Mouse (Mus musculus) neural tube, embryonic 13.5 days (tissue): ENCODE measurements around the gene Skp2. TPM values are rescaled to one million over a fixed set of nuclear protein-coding genes. Genes with fewer than 3 reads are reported as not detected.
"Not testable (repeated sequence)": the region's sequence is repeated elsewhere in the genome, so short reads cannot be mapped to it uniquely, and the experiment has no call there.

Experiments used
- ATAC-seq: fragments of 200-750 bp; cut with Nextera tagmentation; 2 replicates; pipeline ENCODE4 v1.8.0; 2017; ENCODE audit warnings: low read depth, mild to moderate bottlenecking, moderate TSS enrichment, moderate library complexity
- H3K27ac ChIP-seq: fragments of 300-500 bp; sonication (generic); replicated peaks from 2 replicates; pipeline ENCODE4 v1.5.1; 2015; ENCODE audit warnings: moderate library complexity, mild to moderate bottlenecking, inconsistent platforms
- H3K27me3 ChIP-seq: fragments of 300-500 bp; sonication (generic); 2 replicates; pipeline ENCODE4 v1.6.1; 2015; ENCODE audit warnings: mild to moderate bottlenecking, inconsistent platforms
- H3K36me3 ChIP-seq: fragments of 300-500 bp; sonication (generic); 2 replicates; pipeline ENCODE4 v1.6.1; 2015; ENCODE audit warnings: mild to moderate bottlenecking, inconsistent platforms
- H3K4me1 ChIP-seq: fragments of 300-500 bp; sonication (generic); replicated peaks from 2 replicates; pipeline ENCODE4 v1.6.1; 2015; ENCODE audit warnings: inconsistent platforms
- H3K4me2 ChIP-seq: fragments of 300-500 bp; sonication (generic); 2 replicates; pipeline ENCODE4 v1.6.1; 2015; ENCODE audit warnings: inconsistent platforms, mild to moderate bottlenecking, moderate library complexity
- H3K4me3 ChIP-seq: fragments of 300-500 bp; sonication (generic); 2 replicates; pipeline ENCODE4 v1.5.1; 2015; ENCODE audit warnings: mild to moderate bottlenecking, inconsistent platforms
- H3K9ac ChIP-seq: fragments of 300-500 bp; sonication (generic); 2 replicates; pipeline ENCODE4 v1.6.1; 2015; ENCODE audit warnings: moderate library complexity, mild to moderate bottlenecking, inconsistent platforms
- H3K9me3 ChIP-seq: fragments of 300-500 bp; sonication (generic); 2 replicates; pipeline ENCODE4 v1.6.1; 2016; ENCODE audit warnings: inconsistent platforms
- WGBS: fragments of 180-500 bp; shearing (Covaris S2); methylation state at CpG from one replicate; pipeline ENCODE4 v1.1.7; 2015; 5-methylcytosine and 5-hydroxymethylcytosine counted together
- polyA plus RNA-seq: library from polyadenylated mRNA; unstranded; fragments of >200 nt; fragmentation: Nextera tagmentation; extraction: Ambion mirVana; gene quantifications from 2 replicates; pipeline ENCODE4 v1.2.1, GENCODE M21; 2015

Skp2 gene
- polyA plus RNA-seq = 22.4 and 25.7 TPM in 2 replicates

DNA sequence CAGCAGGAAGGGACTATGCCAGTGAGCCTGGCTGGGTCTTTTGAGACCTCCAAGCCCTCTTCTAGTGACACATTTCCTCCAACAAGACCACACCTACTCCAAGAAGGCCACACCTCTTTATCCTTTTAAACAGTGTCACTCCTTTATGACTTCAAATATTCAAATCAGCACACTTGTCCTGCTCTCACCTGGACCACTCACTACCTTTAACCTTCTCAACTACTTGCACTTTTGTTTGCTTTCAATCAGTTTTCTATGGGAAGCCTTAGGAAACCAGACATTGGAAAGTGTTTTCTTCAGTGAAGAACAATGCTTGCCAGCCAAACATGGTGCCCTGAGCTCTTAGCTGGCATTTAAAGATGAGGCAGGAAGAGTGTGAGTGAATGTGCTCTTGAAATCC is at the start of gene Skp2:
Gene Skp2, minus strand, starts transcription at position 101 of the 400 bp plus-strand sequence.
- Histone ChIP-seq H3K4me1 (no peaks in the 10 kb centered on the region), H3K4me2 (no peak within 1 kb of the TSS), H3K4me3 (no peak within 1 kb of the TSS), H3K36me3 (peaks cover 60% of the 10 kb centered on the region), H3K9ac (no peak within 1 kb of the TSS), H3K9me3 (no peaks in the 10 kb centered on the region), H3K27ac (no peak within 1 kb of the TSS), H3K27me3 (no peaks in the 10 kb centered on the region)
- no peak for ATAC-seq

DNA sequence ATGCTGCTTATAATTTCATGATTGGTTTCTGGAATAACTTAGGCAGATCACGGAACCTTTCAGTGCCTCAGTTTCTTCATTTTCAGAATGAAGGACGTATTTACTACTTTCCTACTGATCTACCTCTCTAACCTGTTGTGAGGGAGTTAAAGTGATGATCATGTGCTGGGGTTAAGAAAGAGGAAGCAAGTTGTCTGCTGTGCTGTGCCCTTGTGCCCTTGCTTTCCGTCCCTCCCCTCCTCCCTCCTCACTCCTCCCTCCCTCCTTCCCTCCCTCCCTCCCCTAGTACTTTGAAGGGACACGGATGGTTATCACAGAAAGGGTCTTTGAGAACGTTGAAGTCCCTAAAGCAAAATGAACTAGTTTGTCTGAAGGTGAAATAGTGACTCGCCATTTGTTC is 43.2 kb upstream of the Skp2 start:
- no peak overlapping the region for H3K27ac ChIP-seq
- no peak overlapping the region for H3K4me3 ChIP-seq
- no peaks in the 10 kb centered on the region for H3K9me3 ChIP-seq
- WGBS = 57% methylated on average over 6 of the region's 6 CpGs
- H3K27me3 ChIP-seq = no peaks in the 10 kb centered on the region
- H3K9ac ChIP-seq = no peak overlapping the region
- no peaks in the 10 kb centered on the region for H3K4me1 ChIP-seq
- no peak for ATAC-seq
- H3K4me2 ChIP-seq = no peak overlapping the region
- H3K36me3 ChIP-seq = peaks cover 24% of the 10 kb centered on the region

DNA sequence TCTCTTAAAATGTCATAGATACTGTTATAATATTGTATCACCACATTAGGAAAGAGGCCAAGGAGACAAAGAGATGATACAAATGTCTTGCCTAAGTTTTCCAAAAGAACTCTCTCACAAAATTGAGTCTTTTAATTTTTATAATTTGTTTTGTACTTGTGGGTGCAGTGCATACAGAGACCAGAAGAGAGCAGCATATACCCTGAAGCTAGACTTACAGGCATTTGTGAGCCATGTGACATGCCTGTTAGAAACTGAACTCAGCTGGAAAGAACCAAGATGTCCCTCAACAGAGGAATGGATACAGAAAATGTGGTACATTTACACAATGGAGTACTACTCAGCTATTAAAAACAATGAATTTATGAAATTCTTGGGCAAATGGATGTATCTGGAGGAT is 37.5 kb upstream of the Skp2 start:
- peaks cover 55% of the 10 kb centered on the region for H3K36me3 ChIP-seq
- H3K27ac ChIP-seq, H3K27me3 ChIP-seq, H3K9me3 ChIP-seq, H3K9ac ChIP-seq, ATAC-seq, H3K4me3 ChIP-seq, H3K4me1 ChIP-seq, H3K4me2 ChIP-seq: not testable (repeated sequence)

DNA sequence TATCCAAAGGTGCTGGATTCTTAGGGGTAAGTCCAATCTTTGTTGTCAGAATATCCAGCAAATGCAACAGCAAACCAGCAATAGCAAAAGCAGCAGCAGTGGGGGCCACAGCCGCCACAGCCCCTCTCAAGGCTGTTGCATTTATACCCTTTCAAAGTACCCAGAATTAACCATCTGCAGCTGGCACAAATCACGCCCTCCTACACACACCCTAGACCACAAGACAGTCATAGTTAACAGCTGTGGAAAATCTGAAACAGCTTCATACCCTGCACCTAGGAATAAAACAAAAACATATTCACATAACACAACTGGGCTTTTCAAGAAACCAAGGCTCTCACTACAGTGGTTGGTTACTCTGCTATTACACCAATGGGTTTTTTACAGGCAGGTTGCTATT is 34.6 kb upstream of the Skp2 start:
- 93% methylated on average over 2 of the region's 2 CpGs for WGBS
- H3K27me3 ChIP-seq = no peaks in the 10 kb centered on the region
- H3K36me3 ChIP-seq = peaks cover 54% of the 10 kb centered on the region

DNA sequence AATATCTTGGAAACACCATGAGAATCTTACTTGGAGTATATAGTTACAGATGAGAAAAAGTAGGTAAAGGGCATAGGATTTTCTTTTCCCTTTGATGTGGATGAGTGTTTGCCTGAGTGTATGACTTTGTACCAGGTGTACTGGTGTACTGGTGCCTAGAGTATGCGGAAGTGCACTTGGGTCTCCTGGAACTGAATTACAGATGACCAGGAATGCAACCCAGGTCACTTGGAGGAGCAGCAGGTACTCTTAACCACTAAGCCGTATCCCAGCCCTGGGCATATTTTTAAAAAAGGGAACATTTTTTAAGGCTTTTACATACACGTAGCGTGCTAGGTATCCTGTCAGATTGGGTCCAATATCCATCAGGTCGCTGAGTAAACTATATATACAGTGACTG is 28.8 kb upstream of the Skp2 start:
- WGBS = 96% methylated on average over 5 of the region's 5 CpGs
- H3K9me3 ChIP-seq = no peaks in the 10 kb centered on the region
- no peak for ATAC-seq
- no peaks in the 10 kb centered on the region for H3K27me3 ChIP-seq
- H3K4me2 ChIP-seq = no peak overlapping the region
- no peak overlapping the region for H3K9ac ChIP-seq
- H3K4me1 ChIP-seq = no peaks in the 10 kb centered on the region
- no peak overlapping the region for H3K4me3 ChIP-seq
- H3K27ac ChIP-seq = no peak overlapping the region
- peaks cover 50% of the 10 kb centered on the region for H3K36me3 ChIP-seq

More for the DNA sequence above, 34.6 kb upstream of the Skp2 start:
- no peak overlapping the region for H3K4me2 ChIP-seq
- H3K4me1 ChIP-seq = no peaks in the 10 kb centered on the region
- H3K4me3 ChIP-seq = no peak overlapping the region
- ATAC-seq = no peak
- no peak overlapping the region for H3K27ac ChIP-seq
- H3K9ac ChIP-seq = no peak overlapping the region
- no peaks in the 10 kb centered on the region for H3K9me3 ChIP-seq

DNA sequence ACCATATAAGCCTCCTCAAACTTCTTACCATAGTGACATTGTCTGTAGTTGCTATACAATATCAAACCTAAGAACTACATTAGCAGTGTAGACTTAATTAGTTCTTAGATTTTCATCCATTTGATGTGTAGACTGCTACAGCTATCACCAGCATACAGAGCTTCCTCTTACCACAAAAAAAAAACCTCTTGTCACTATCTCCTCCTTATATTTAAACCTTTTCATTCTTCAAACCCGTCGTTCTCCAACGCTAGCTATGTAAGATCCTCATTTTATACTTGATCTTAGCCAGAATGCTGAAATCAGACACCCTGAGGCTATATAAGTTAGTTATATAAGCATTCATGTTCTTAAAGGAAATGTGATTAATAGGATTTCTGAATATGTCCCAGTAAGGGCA is 21.8 kb upstream of the Skp2 start:
- Histone ChIP-seq H3K4me2 (no peak overlapping the region), H3K9me3 (no peaks in the 10 kb centered on the region), H3K9ac (no peak overlapping the region), H3K27ac (no peak overlapping the region), H3K36me3 (peaks cover 44% of the 10 kb centered on the region), H3K4me3 (no peak overlapping the region), H3K4me1 (no peaks in the 10 kb centered on the region), H3K27me3 (no peaks in the 10 kb centered on the region)
- no peak for ATAC-seq
- WGBS = 92% methylated on average over 3 of the region's 3 CpGs

DNA sequence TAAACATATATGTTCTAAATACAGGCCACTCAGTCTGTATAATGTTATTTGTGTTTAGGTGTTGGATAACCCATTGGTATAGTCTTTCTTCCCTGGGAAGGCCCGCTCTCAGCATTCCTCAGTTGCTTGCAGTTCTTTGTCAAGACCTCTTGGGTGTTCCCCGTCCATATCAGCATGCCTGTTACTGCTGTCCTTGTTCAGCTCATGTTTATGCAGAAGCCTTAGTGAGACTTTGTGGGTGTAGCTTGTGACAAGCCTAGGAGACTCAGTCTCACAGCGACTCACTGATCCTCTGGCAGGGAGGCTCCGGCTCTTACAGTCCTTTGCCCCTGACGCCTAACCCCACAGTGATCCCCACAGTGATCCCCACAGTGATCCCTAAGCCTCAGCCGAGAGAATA is 8.9 kb upstream of the Skp2 start:
- Histone ChIP-seq H3K4me1 (no peaks in the 10 kb centered on the region), H3K27ac (no peak overlapping the region), H3K4me2 (no peak overlapping the region), H3K9ac (no peak overlapping the region), H3K27me3 (no peaks in the 10 kb centered on the region), H3K4me3 (no peak overlapping the region), H3K9me3 (no peaks in the 10 kb centered on the region), H3K36me3 (peaks cover 55% of the 10 kb centered on the region)
- no peak for ATAC-seq
- 53% methylated on average over 6 of the region's 6 CpGs for WGBS

DNA sequence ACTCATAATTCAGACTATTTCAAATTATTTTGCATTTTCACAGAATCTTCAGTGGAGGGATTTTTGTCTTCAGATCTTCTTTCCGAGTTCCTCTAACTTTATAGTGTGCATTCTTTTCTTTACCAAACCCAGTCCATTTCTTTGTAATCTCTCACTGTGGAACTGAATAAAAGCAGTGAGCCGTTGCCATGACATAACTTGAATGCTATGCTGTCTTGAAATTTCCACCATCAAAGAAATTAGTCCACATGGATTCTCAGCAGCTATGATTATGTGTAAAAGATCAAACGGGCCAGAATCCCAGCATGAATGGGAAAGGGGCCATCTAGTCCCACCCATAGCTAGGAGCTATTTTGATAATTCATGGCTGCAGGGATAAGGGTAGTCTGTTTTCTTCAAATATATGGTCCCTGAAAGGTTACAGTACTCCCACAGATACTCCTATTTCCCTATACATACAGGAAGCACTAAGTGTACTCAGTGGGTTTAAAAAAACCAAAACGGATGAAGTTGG is 7.4 kb upstream of the Skp2 start:
- H3K36me3 ChIP-seq = peaks cover 53% of the 10 kb centered on the region
- no peaks in the 10 kb centered on the region for H3K27me3 ChIP-seq
- H3K27ac ChIP-seq = no peak overlapping the region
- no peak overlapping the region for H3K4me3 ChIP-seq
- H3K4me1 ChIP-seq = no peaks in the 10 kb centered on the region
- no peaks in the 10 kb centered on the region for H3K9me3 ChIP-seq
- no peak overlapping the region for H3K4me2 ChIP-seq
- WGBS = 72% methylated on average over 4 of the region's 4 CpGs
- no peak overlapping the region for H3K9ac ChIP-seq
- no peak for ATAC-seq

DNA sequence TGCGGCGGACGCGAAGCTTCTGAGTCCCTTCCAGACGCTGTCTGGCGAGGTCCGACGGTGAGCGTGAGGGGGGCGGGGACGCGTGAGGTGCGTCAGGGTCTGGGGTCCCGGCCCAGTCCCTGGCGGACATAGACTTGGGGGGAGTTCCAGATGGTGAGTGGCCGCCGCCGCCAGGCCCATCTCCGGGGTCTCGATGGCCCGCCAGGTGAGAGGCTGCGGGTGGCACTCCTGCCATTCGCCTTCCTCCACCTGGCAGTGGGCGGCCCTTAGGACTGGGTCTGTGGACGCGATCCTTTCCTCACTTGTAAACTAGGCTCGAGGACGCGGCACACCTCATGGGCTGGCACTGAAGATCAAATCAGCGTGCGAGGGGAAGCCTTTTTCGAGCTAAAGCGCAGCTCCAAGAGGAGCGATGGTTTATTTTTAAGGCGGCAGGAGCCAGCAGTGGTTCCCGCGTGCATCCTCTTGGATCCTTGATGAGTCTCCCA is 14.5 kb downstream of the Skp2 start:
- H3K9ac ChIP-seq = peak overlapping the region; percentile 84
- WGBS = under 1% methylated on average over 33 of the region's 37 CpGs
- peak overlapping the region; percentile 75 for H3K4me3 ChIP-seq
- peaks cover 33% of the 10 kb centered on the region for H3K4me1 ChIP-seq
- H3K9me3 ChIP-seq = no peaks in the 10 kb centered on the region
- H3K36me3 ChIP-seq = peaks cover 37% of the 10 kb centered on the region
- H3K4me2 ChIP-seq = peak overlapping the region; percentile 84
- H3K27me3 ChIP-seq = no peaks in the 10 kb centered on the region
- H3K27ac ChIP-seq = peak overlapping the region; percentile 86
- peak; percentile 93 for ATAC-seq

DNA sequence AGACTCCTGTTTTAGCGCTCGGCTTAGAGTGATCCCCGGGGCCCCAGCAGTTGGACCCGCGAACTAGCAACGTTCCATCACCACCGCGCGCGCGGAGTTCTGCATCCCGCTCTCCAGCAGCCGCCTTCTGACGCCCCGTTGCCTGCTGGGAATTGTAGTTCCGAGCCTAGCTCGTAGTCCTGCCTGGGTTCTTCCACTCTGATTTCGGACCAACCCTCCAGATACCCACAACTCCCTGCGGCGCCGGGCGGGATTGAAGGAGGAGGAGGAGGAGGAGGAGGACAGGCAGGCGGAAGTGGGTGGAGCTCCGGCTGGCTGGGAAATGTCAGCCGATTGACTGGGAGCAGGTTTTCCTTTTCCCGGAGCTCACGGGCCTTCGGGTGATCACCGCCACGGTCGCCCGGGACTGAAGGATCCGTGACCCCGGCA is 15.0 kb downstream of the Skp2 start, which contains the start of gene Lmbrd2:
Gene Lmbrd2, plus strand, starts transcription at position 299 of the 429 bp plus-strand sequence.
- peaks cover 33% of the 10 kb centered on the region for H3K4me1 ChIP-seq
- ATAC-seq = peak; percentile 99
- peak within 1 kb of the TSS; percentile 86 for H3K27ac ChIP-seq
- 0% methylated on average over 34 of the region's 34 CpGs for WGBS
- H3K36me3 ChIP-seq = peaks cover 34% of the 10 kb centered on the region
- peak within 1 kb of the TSS; percentile 84 for H3K9ac ChIP-seq
- H3K4me2 ChIP-seq = peak within 1 kb of the TSS; percentile 84
- no peaks in the 10 kb centered on the region for H3K27me3 ChIP-seq
- peak within 1 kb of the TSS; percentile 75 for H3K4me3 ChIP-seq
- H3K9me3 ChIP-seq = no peaks in the 10 kb centered on the region

DNA sequence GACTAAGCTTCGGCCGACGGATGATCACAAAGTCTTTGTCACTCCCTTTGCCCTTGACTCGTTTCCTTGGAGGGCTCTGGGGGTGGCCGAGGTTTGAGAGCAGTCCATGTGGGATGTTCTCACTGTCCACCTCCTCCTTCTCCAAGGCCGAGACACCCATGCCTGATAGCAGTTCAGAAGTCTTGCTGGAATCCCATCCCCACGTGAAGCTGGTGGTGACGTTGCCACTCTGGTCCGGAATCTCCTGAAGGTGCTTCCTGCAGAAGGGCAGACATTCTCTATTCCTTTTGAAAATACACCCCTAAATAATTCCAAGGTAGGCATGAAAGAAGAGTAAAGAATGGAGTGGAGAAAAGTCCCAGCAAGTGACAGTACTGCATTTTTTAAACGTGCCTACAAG is 15.8 kb downstream of the Skp2 start:
- WGBS = 31% methylated on average over 10 of the region's 10 CpGs
- no peak for ATAC-seq
- Histone ChIP-seq H3K36me3 (peaks cover 35% of the 10 kb centered on the region), H3K4me2 (peak overlapping the region; percentile 64), H3K4me3 (peak overlapping the region; percentile 75), H3K9me3 (no peaks in the 10 kb centered on the region), H3K27me3 (no peaks in the 10 kb centered on the region), H3K27ac (no peak overlapping the region), H3K9ac (peak overlapping the region; percentile 66), H3K4me1 (peaks cover 33% of the 10 kb centered on the region)

DNA sequence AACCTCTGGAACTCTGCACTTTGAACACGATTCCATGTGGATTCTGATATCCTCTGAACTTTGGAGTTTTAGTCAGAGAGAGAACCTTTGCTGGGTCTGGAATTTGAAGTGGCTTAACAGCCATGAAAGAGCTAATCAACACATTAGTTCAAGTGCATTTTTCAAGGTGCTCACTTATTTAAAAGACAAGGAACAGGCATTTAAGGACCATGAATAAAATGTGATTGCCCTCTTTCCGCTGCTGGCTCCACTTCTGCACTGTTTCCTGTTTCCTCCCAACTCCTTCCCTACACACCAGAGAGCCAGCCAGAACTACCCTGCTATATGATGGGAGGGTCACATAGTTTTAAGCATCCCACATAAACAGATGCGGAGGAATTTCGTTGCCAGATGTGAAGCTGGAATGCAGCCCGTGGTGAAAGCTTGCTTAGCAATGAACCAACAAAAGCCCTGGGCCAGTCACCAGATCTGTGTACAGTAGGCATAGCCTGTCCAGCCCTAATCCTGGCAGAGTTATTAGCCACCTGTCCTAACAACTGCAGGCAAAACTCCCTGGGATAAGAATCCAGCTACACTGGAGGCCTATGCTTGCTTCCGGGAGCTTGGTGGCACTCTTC is 20.2 kb downstream of the Skp2 start:
- Histone ChIP-seq H3K27ac (no peak overlapping the region), H3K9me3 (no peaks in the 10 kb centered on the region), H3K36me3 (peaks cover 59% of the 10 kb centered on the region), H3K27me3 (no peaks in the 10 kb centered on the region), H3K4me3 (no peak overlapping the region), H3K9ac (no peak overlapping the region), H3K4me2 (no peak overlapping the region), H3K4me1 (peaks cover 27% of the 10 kb centered on the region)
- 83% methylated on average over 6 of the region's 6 CpGs for WGBS
- ATAC-seq = no peak
